Mouse (Mus musculus): Measurements from ENCODE around the gene Faap100.

DNA sequence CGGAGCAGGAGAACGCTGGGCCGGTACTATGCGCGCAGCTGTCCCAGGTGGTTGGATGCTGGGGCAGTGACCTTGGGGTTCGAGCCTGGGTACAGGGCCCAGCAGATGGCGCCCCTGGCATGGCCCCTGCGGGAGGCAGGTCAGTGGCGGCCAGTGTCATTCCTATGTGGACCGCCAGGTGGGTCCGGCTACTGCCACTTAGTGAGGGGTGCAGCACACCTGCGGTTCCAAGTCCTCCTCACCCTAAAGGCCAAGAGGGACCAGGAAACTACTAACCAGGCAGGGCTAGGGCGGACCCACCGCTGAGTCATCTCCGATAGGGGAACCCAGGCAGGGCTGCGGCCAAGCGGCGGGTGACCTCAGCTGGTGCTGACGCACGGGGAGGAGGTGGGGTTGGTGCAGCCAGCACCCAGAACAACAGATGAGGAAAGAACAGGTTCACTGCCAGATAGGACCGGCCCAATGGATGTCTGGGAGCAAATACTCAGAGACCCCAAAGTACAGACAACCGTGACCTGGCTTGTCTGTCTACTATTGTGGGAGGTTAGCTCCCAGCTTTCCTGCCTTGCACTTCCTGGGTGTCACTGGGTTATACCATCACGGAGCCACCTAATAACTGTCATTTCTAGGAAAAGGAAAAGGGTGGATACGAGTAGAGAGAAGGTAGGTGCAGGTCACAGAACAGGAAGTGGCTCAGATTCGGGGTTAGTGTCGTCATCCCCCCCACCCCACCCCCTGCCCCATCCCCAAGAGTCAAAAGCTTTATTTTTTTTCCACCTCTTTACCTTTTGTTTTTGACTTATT, 24.9 kb downstream of the Faap100 start:
- TF ChIP-seq CTCF (IDR thresholded peaks at IDR 0.05; ENCODE audit: low read depth), result peak; percentile 85
- peak; percentile 43 for TF ChIP-seq EP300 (optimal IDR thresholded peaks at IDR 0.05)

Measured in stomach, postnatal 0 days (tissue).